ENCODE assay signal across 8 mouse cellular contexts in genomic region chr17:22361101-22361781, GRCm38 (mm10). TPM values are rescaled to one million over a fixed set of nuclear protein-coding genes. Genes with fewer than 3 reads are reported as not detected.
DNase-seq lines count a peak whose midpoint lies in the region; ATAC-seq lines count a peak whose summit lies in the region.
"Not testable (repeated sequence)": the region's sequence is repeated elsewhere in the genome, so short reads cannot be mapped to it uniquely, and the experiment has no call there.

Gene Zfp944 (minus strand): TSS chr17:22361400.
Gene Zfp758 (plus strand): TSS chr17:22361453.

- 1% methylated on average over 28 of the region's 43 CpGs for WGBS in forebrain, embryonic 11.5 days
- under 1% methylated on average over 28 of the region's 43 CpGs for WGBS in heart, embryonic 16.5 days
- 0% methylated on average over 32 of the region's 43 CpGs for WGBS in liver, embryonic 13.5 days (ENCODE audit: insufficient replicate concordance)
- WGBS in stomach, embryonic 15.5 days, result under 1% methylated on average over 27 of the region's 43 CpGs

- H3K4me2 ChIP-seq in forebrain, embryonic 11.5 days (ENCODE audit: low read depth, low read length, severe bottlenecking), result peak within 1 kb of the TSS; percentile 56
- peak within 1 kb of the TSS; percentile 72 for H3K4me2 ChIP-seq in heart, embryonic 16.5 days (ENCODE audit: low read depth, low read length)
- peak within 1 kb of the TSS; percentile 76 for H3K4me2 ChIP-seq in liver, embryonic 13.5 days
- H3K4me2 ChIP-seq in stomach, embryonic 15.5 days, result peak within 1 kb of the TSS; percentile 52

- H3K4me3 ChIP-seq in forebrain, embryonic 11.5 days (ENCODE audit: low read depth, low read length), result peak within 1 kb of the TSS; percentile 52
- peak within 1 kb of the TSS; percentile 66 for H3K4me3 ChIP-seq in heart, embryonic 16.5 days (ENCODE audit: low read length)
- peak within 1 kb of the TSS; percentile 69 for H3K4me3 ChIP-seq in liver, embryonic 13.5 days (replicated peaks)
- H3K4me3 ChIP-seq in stomach, embryonic 15.5 days (replicated peaks), result peak within 1 kb of the TSS; percentile 56

- H3K27me3 ChIP-seq in forebrain, embryonic 11.5 days (ENCODE audit: control insufficient read depth, insufficient read depth, low read length); heart, embryonic 16.5 days (ENCODE audit: control insufficient read depth, insufficient read depth, low read length); liver, embryonic 13.5 days; stomach, embryonic 15.5 days (replicated peaks): not testable (repeated sequence)

- H3K9ac ChIP-seq in forebrain, embryonic 11.5 days (ENCODE audit: low read length), result peak within 1 kb of the TSS; percentile 56
- peak within 1 kb of the TSS; percentile 84 for H3K9ac ChIP-seq in heart, embryonic 16.5 days (ENCODE audit: low read length)
- H3K9ac ChIP-seq in liver, embryonic 13.5 days, result peak within 1 kb of the TSS; percentile 79
- H3K9ac ChIP-seq in stomach, embryonic 15.5 days, result peak within 1 kb of the TSS; percentile 44

- not testable (repeated sequence) for H3K4me1 ChIP-seq in forebrain, embryonic 11.5 days (replicated peaks; ENCODE audit: control insufficient read depth, insufficient read depth, low read length); stomach, embryonic 15.5 days
- peaks cover 12% of the 10 kb centered on the region for H3K4me1 ChIP-seq in heart, embryonic 16.5 days (ENCODE audit: control insufficient read depth, insufficient read depth, low read length)
- peaks cover 19% of the 10 kb centered on the region for H3K4me1 ChIP-seq in liver, embryonic 13.5 days (replicated peaks)

- peak; percentile 99 for ATAC-seq in forebrain, embryonic 11.5 days (replicated peaks; ENCODE audit: low FRiP score)
- ATAC-seq in heart, embryonic 16.5 days (replicated peaks; ENCODE audit: extremely low read depth, insufficient read depth, low FRiP score), result peak; percentile 98
- peak; percentile 99 for ATAC-seq in liver, embryonic 13.5 days (ENCODE audit: low read depth)
- peak; percentile 98 for ATAC-seq in stomach, embryonic 15.5 days (ENCODE audit: insufficient read depth, low FRiP score, low read depth)

- peak within 1 kb of the TSS; percentile 66; the same call in 1 of the 2 replicates for H3K27ac ChIP-seq in forebrain, embryonic 11.5 days (ENCODE audit: low read depth, low read length)
- peak within 1 kb of the TSS; percentile 87 for H3K27ac ChIP-seq in heart, embryonic 16.5 days (ENCODE audit: low read length)
- peak within 1 kb of the TSS; percentile 85 for H3K27ac ChIP-seq in liver, embryonic 13.5 days
- peak within 1 kb of the TSS; percentile 89 for H3K27ac ChIP-seq in stomach, embryonic 15.5 days

- peak; percentile 20 to 37 for DNase-seq in CD8-positive naive resting alpha-beta T cell, adult 2 months (ENCODE audit: low read depth in 2 of 2, low spot score in 2 of 2)
- DNase-seq in c-Kit-positive CD71-positive TER-119-negative erythroid progenitor cells, embryonic 14.5 days (ENCODE audit: low read depth), result peak; percentile 24
- DNase-seq in forebrain, embryonic 11.5 days (ENCODE audit: low spot score), result peak; percentile 73
- DNase-seq in kidney, postnatal 14 days, result peak; percentile 64
- peak; percentile 61 for DNase-seq in liver, embryonic 13.5 days
- peak; percentile 53 to 59 for DNase-seq in natural killer cell, adult 2 months (ENCODE audit: low spot score in 2 of 2)

- not testable (repeated sequence) for H3K36me3 ChIP-seq in forebrain, embryonic 11.5 days (ENCODE audit: control insufficient read depth, insufficient read depth, low read length); stomach, embryonic 15.5 days
- H3K36me3 ChIP-seq in heart, embryonic 16.5 days (ENCODE audit: control insufficient read depth, insufficient read depth), result peaks cover 15% of the 10 kb centered on the region; the same call in 1 of the 2 replicates
- H3K36me3 ChIP-seq in liver, embryonic 13.5 days, result peaks cover 17% of the 10 kb centered on the region

- not testable (repeated sequence) for H3K9me3 ChIP-seq in forebrain, embryonic 11.5 days (ENCODE audit: control insufficient read depth, low read length); heart, embryonic 16.5 days (replicated peaks; ENCODE audit: control insufficient read depth, low read length); liver, embryonic 13.5 days (replicated peaks); stomach, embryonic 15.5 days

RNA-seq across cellular contexts. Expression of gene Zfp944, which starts in this region (rescaled TPM):
- polyA plus RNA-seq in forebrain, embryonic 11.5 days (2014; fragmentation: Nextera tagmentation; extraction: Ambion mirVana), result 16.0 and 18.8 TPM in 2 replicates
- 8.5 TPM in 2 replicates for polyA plus RNA-seq in heart, embryonic 16.5 days (2015; fragmentation: Nextera tagmentation; extraction: Ambion mirVana)
- 6.3 and 8.0 TPM in 2 replicates for polyA plus RNA-seq in liver, embryonic 13.5 days (2015; fragmentation: Nextera tagmentation; extraction: Ambion mirVana)
- 12.0 and 12.5 TPM in 2 replicates for polyA plus RNA-seq in stomach, embryonic 15.5 days (2015; fragmentation: Nextera tagmentation; extraction: Ambion mirVana)

RNA-seq across cellular contexts. Expression of gene Zfp758, which starts in this region (rescaled TPM):
- polyA plus RNA-seq in forebrain, embryonic 11.5 days (2014; fragmentation: Nextera tagmentation; extraction: Ambion mirVana), result 9.2 and 12.2 TPM in 2 replicates
- 6.5 and 7.9 TPM in 2 replicates for polyA plus RNA-seq in heart, embryonic 16.5 days (2015; fragmentation: Nextera tagmentation; extraction: Ambion mirVana)
- 4.1 and 5.7 TPM in 2 replicates for polyA plus RNA-seq in liver, embryonic 13.5 days (2015; fragmentation: Nextera tagmentation; extraction: Ambion mirVana)
- 9.5 and 9.9 TPM in 2 replicates for polyA plus RNA-seq in stomach, embryonic 15.5 days (2015; fragmentation: Nextera tagmentation; extraction: Ambion mirVana)

Comparison
In these comparisons a context has a peak if more than half of its experiments do, and no peak if none do; other contexts are left out.
1. Peak in every context shown above with its lines: DNase-seq, ATAC-seq, H3K4me3 ChIP-seq and H3K27ac ChIP-seq.